Mouse (Mus musculus) spleen, adult 2 months (tissue): ENCODE results near the gene Ovol1. TPM values are rescaled to one million over a fixed set of nuclear protein-coding genes. Genes with fewer than 3 reads are reported as not detected.
A peak's percentile ranks its signal among the peaks of the same experiment; 100 is the strongest.

ENCODE experiments used
- DNase-seq, 2 experiments: peaks; one replicate each; pipeline versions ENCODE4 v3.0.0 to v3.0.0-alpha.2; 2012 to 2021; ENCODE audit warnings: low spot score in 2 of 2, low read depth in 1 of 2
- H3K27ac ChIP-seq: fragments of 200-500 bp; 2 replicates; pipeline ENCODE4 v1.5.1; 2012; ENCODE audit warnings: low read length, inconsistent platforms; ENCODE audit not compliant: insufficient read depth
- H3K27me3 ChIP-seq: fragments of 200-500 bp; 2 replicates; pipeline ENCODE4 v1.6.1; 2012; ENCODE audit warnings: mild to moderate bottlenecking, moderate library complexity, low read length, inconsistent platforms; ENCODE audit not compliant: control insufficient read depth, insufficient read depth
- H3K36me3 ChIP-seq: fragments of 200-500 bp; 2 replicates; pipeline ENCODE4 v1.6.1; 2012; ENCODE audit warnings: mild to moderate bottlenecking, low read length, inconsistent platforms; ENCODE audit not compliant: control insufficient read depth, insufficient read depth
- H3K4me1 ChIP-seq: fragments of 200-500 bp; 2 replicates; pipeline ENCODE4 v1.6.1; 2011; ENCODE audit warnings: inconsistent platforms; ENCODE audit not compliant: control insufficient read depth, insufficient read depth, insufficient read length
- H3K4me3 ChIP-seq: fragments of 200-500 bp; 2 replicates; pipeline ENCODE4 v1.5.1; 2011; ENCODE audit warnings: mild to moderate bottlenecking, inconsistent platforms; ENCODE audit not compliant: insufficient read depth, insufficient read length; ENCODE audit errors: extremely low read depth
- CTCF ChIP-seq: fragments of 200-500 bp; IDR thresholded peaks from 2 replicates; pipeline ENCODE4 v1.5.1; 2011; ENCODE audit warnings: mild to moderate bottlenecking, inconsistent platforms; ENCODE audit not compliant: insufficient read depth, insufficient read length, insufficient replicate concordance; ENCODE audit errors: extremely low read depth
- POLR2A ChIP-seq: fragments of 200-500 bp; IDR thresholded peaks from 2 replicates; pipeline ENCODE4 v1.6.1; 2011; ENCODE audit warnings: low read depth, low read length, inconsistent platforms
- WGBS: fragments of 180-500 bp; shearing (Covaris S2); methylation state at CpG from one replicate; pipeline ENCODE4 v1.1.7; 2018; 5-methylcytosine and 5-hydroxymethylcytosine counted together
- polyA plus RNA-seq: library from polyadenylated mRNA; depleted of rRNA; stranded (reverse); fragments of >200 nt; gene quantifications from 2 replicates; pipeline ENCODE4 v1.2.3, GENCODE M21; 2012

Gene Ovol1
- polyA plus RNA-seq, 1 experiment = 0.05 TPM

GRCm38 (mm10) chr19:5580776-5581175 lies 20.3 kb upstream of the Ovol1 start:
- Histone ChIP-seq H3K27ac (no peak overlapping the region), H3K4me3 (no peak overlapping the region), H3K27me3 (no peaks in the 10 kb centered on the region), H3K36me3 (no peaks in the 10 kb centered on the region), H3K4me1 (no peaks in the 10 kb centered on the region)
- TF ChIP-seq POLR2A = no peak
- TF ChIP-seq CTCF = no peak
- WGBS = 86% methylated on average over 6 of the region's 6 CpGs
- DNase-seq = no peak

GRCm38 (mm10) chr19:5579971-5580370 lies 19.5 kb upstream of the Ovol1 start:
- WGBS = 87% methylated on average over 4 of the region's 4 CpGs
- DNase-seq = no peak
- H3K4me1 ChIP-seq = no peaks in the 10 kb centered on the region
- H3K4me3 ChIP-seq = no peak overlapping the region
- no peaks in the 10 kb centered on the region for H3K36me3 ChIP-seq
- no peaks in the 10 kb centered on the region for H3K27me3 ChIP-seq
- no peak overlapping the region for H3K27ac ChIP-seq
- TF ChIP-seq POLR2A (no peak), CTCF (no peak)

- no peak for DNase-seq
- WGBS = 100% methylated on average over 1 of the region's 1 CpGs
- Histone ChIP-seq H3K4me1 (peaks cover 22% of the 10 kb centered on the region; the same call in 1 of the 2 replicates), H3K4me3 (no peak overlapping the region), H3K27me3 (no peaks in the 10 kb centered on the region), H3K27ac (no peak overlapping the region), H3K36me3 (peaks cover 7% of the 10 kb centered on the region)
- TF ChIP-seq POLR2A (no peak), CTCF (no peak)
Observed at GRCm38 (mm10) chr19:5575336-5575735, 14.9 kb upstream of the Ovol1 start.

- peaks cover 21% of the 10 kb centered on the region for H3K36me3 ChIP-seq
- peaks cover 25% of the 10 kb centered on the region for H3K4me1 ChIP-seq
- peak overlapping the region; percentile 21 for H3K27ac ChIP-seq
- H3K27me3 ChIP-seq = no peaks in the 10 kb centered on the region
- TF ChIP-seq POLR2A (no peak), CTCF (no peak)
- no peak overlapping the region for H3K4me3 ChIP-seq
- WGBS = 52% methylated on average over 19 of the region's 19 CpGs
- DNase-seq = no peak
Observed at GRCm38 (mm10) chr19:5572331-5573125, 12.1 kb upstream of the Ovol1 start.

- 11% methylated on average over 5 of the region's 5 CpGs for WGBS
- peaks cover 21% of the 10 kb centered on the region for H3K36me3 ChIP-seq
- peaks cover 29% of the 10 kb centered on the region for H3K4me1 ChIP-seq
- H3K27me3 ChIP-seq = no peaks in the 10 kb centered on the region
- H3K27ac ChIP-seq = peak overlapping the region; percentile 21
- no peak overlapping the region for H3K4me3 ChIP-seq
- peak; percentile 28 to 50 for DNase-seq
- TF ChIP-seq POLR2A (no peak), CTCF (no peak)
Observed at GRCm38 (mm10) chr19:5571831-5572230, 11.4 kb upstream of the Ovol1 start.

- 91% methylated on average over 32 of the region's 32 CpGs for WGBS
- Histone ChIP-seq H3K27me3 (no peaks in the 10 kb centered on the region), H3K4me1 (peaks cover 32% of the 10 kb centered on the region), H3K36me3 (peaks cover 21% of the 10 kb centered on the region), H3K27ac (no peak overlapping the region), H3K4me3 (no peak overlapping the region)
- no peak for DNase-seq
- TF ChIP-seq CTCF (no peak), POLR2A (no peak)
Observed at GRCm38 (mm10) chr19:5570353-5571246, 10.2 kb upstream of the Ovol1 start.
